Mouse (Mus musculus) forebrain, embryonic 12.5 days (tissue): ENCODE data around the gene Acnat2. TPM values are rescaled to one million over a fixed set of nuclear protein-coding genes. Genes with fewer than 3 reads are reported as not detected.
"Not testable (repeated sequence)": the region's sequence is repeated elsewhere in the genome, so short reads cannot be mapped to it uniquely, and the experiment has no call there.

ENCODE experiments used
- ATAC-seq: fragments of 200-750 bp; cut with Nextera tagmentation; 2 replicates; pipeline ENCODE4 v1.8.0; 2017; ENCODE audit warnings: moderate TSS enrichment; ENCODE audit not compliant: low FRiP score
- H3K27ac ChIP-seq: fragments of 300-500 bp; sonication (generic); 2 replicates; pipeline ENCODE4 v1.5.1; 2016; ENCODE audit warnings: mild to moderate bottlenecking
- H3K27me3 ChIP-seq: fragments of 300-500 bp; sonication (generic); 2 replicates; pipeline ENCODE4 v1.6.1; 2016; ENCODE audit warnings: mild to moderate bottlenecking
- H3K36me3 ChIP-seq: fragments of 300-500 bp; sonication (generic); replicated peaks from 2 replicates; pipeline ENCODE4 v1.6.1; 2016; ENCODE audit warnings: mild to moderate bottlenecking
- H3K4me1 ChIP-seq: fragments of 300-500 bp; sonication (generic); 2 replicates; pipeline ENCODE4 v1.6.1; 2016
- H3K4me2 ChIP-seq: fragments of 300-500 bp; sonication (generic); 2 replicates; pipeline ENCODE4 v1.6.1; 2016; ENCODE audit warnings: mild to moderate bottlenecking, moderate library complexity
- H3K4me3 ChIP-seq: fragments of 300-500 bp; sonication (generic); replicated peaks from 2 replicates; pipeline ENCODE4 v1.5.1; 2016; ENCODE audit warnings: mild to moderate bottlenecking
- H3K9ac ChIP-seq: fragments of 300-500 bp; sonication (generic); 2 replicates; pipeline ENCODE4 v1.6.1; 2016; ENCODE audit warnings: mild to moderate bottlenecking
- H3K9me3 ChIP-seq: fragments of 300-500 bp; sonication (generic); 2 replicates; pipeline ENCODE4 v1.6.1; 2016
- WGBS: fragments of 180-500 bp; shearing (Covaris S2); methylation state at CpG from one replicate; pipeline ENCODE4 v1.1.7; 2016; 5-methylcytosine and 5-hydroxymethylcytosine counted together
- polyA plus RNA-seq: library from polyadenylated mRNA; unstranded; fragments of >200 nt; fragmentation: Nextera tagmentation; extraction: Ambion mirVana; gene quantifications from 2 replicates; pipeline ENCODE4 v1.2.1, GENCODE M21; 2016

The Acnat2 gene
- polyA plus RNA-seq, 1 experiment from 2014 or later: not detected

- 77% methylated on average over 1 of the region's 1 CpGs for WGBS
- not testable (repeated sequence) for H3K4me3 ChIP-seq, H3K9me3 ChIP-seq, H3K36me3 ChIP-seq, H3K4me1 ChIP-seq, H3K27me3 ChIP-seq, H3K4me2 ChIP-seq, H3K9ac ChIP-seq, H3K27ac ChIP-seq, ATAC-seq
These were observed 60.0 kb downstream of the Acnat2 start for GRCm38 (mm10) chr4:49348001-49348400.

- not testable (repeated sequence) for H3K9me3 ChIP-seq, H3K27me3 ChIP-seq, H3K4me1 ChIP-seq, H3K9ac ChIP-seq, H3K36me3 ChIP-seq, H3K27ac ChIP-seq, ATAC-seq, H3K4me3 ChIP-seq, H3K4me2 ChIP-seq
- 83% methylated on average over 3 of the region's 3 CpGs for WGBS
These were observed 67.9 kb downstream of the Acnat2 start for GRCm38 (mm10) chr4:49340091-49340490.

- H3K9me3 ChIP-seq, H3K4me2 ChIP-seq, H3K9ac ChIP-seq, ATAC-seq, H3K4me1 ChIP-seq, H3K4me3 ChIP-seq, H3K27me3 ChIP-seq, H3K27ac ChIP-seq, H3K36me3 ChIP-seq: not testable (repeated sequence)
- 93% methylated on average over 3 of the region's 4 CpGs for WGBS
These were observed 70.0 kb downstream of the Acnat2 start for GRCm38 (mm10) chr4:49337949-49338348.

Other genes starting within 250 kb of the Acnat2 start
- gene Acnat1, start 65.8 kb upstream of the Acnat2 start, polyA plus RNA-seq: 0.45 TPM in 1 of 2 replicates, not detected in the other
- gene Baat, start 98.4 kb upstream of the Acnat2 start, polyA plus RNA-seq: 0.22 TPM in 1 of 2 replicates, not detected in the other
- gene Mrpl50, start 112.9 kb upstream of the Acnat2 start, polyA plus RNA-seq: 89.0 and 90.7 TPM in 2 replicates
- 12.5 and 13.0 TPM in 2 replicates for gene Zfp189, start 113.0 kb upstream of the Acnat2 start, polyA plus RNA-seq
- gene Aldob, start 141.4 kb upstream of the Acnat2 start, polyA plus RNA-seq: 0.32 TPM in 1 of 2 replicates, not detected in the other
- gene Tmem246, start 189.7 kb upstream of the Acnat2 start, polyA plus RNA-seq: 21.7 TPM in 2 replicates
- gene Rnf20, start 223.9 kb upstream of the Acnat2 start, polyA plus RNA-seq: 68.2 and 71.8 TPM in 2 replicates